Mouse (Mus musculus) thymus, postnatal 36 days (tissue): ENCODE measurements at regions not wholly inside any gene's neighbourhood (a gene's known extent, or its start where the extent isn't known, plus 50 kb on each side); places are given as distances from the start of the nearest gene placed in this dataset.

ENCODE experiments used
- DNase-seq, 2 experiments: peaks; one replicate each; pipeline ENCODE4 v3.0.0; 2022; ENCODE audit warnings: mixed read lengths in 2 of 2

GRCm38 (mm10) chr3:148762541-148763225 is 227.7 kb downstream of the Adgrl2 start:
- peak; percentile 20 to 31 for DNase-seq

DNA sequence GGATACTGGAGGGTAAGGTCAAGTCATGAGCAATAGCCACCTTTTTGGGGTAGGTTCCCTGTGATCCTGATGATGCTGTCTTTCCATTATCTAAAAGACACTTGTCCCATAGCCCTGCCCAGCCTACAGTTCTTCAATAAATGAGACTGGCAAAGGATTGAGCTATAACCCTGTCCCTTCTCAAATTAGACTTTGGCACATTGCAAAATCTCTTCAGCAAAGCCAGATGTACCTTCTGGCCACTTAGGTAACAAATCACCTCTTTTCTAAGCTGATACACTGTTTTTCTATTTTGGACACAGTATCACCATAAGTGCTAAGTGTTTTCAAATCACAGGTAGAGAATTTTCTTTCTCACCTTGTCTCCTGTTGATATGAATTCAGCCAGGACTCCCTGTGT is 228.8 kb downstream of the Adgrl2 start:
- no peak for DNase-seq

DNA sequence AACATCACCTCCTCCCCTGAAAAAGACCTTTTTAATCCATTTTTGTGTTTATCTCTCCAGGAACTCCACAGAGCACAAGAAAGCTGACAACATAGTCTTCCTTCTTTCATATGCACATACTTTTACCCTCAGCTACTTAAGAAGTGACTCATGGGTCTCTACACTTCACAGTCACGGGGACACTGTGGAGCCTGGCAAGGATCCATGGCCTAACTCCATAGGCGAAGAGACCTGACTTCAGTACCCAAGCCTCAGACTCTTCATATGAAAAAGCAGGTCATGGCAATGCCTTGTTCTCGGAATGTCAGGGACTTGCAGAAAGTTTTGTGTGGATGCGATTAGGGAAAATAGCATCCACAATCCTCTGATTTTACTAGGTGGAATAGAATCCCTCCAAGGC is 230.9 kb downstream of the Adgrl2 start:
- DNase-seq: no peak

DNA sequence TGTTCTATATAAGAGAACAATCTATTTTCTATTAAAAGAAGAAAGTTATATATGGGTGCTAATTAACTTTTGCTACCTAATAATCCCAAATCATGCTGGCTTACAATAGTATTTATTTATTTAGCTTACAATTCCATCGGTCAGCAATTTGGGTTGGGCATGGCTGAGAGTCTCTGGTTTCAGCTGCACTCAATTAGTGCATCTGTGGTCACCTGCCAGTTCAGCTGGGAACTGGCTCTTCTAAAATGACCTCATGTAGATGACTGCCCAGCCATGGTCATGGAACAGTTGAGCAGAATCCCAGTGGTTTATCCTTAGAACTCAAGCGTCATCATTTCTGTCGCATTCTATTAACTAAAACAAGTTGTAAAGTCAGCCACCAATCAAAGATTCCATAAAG is 244.1 kb downstream of the Adgrl2 start:
- DNase-seq: no peak

DNA sequence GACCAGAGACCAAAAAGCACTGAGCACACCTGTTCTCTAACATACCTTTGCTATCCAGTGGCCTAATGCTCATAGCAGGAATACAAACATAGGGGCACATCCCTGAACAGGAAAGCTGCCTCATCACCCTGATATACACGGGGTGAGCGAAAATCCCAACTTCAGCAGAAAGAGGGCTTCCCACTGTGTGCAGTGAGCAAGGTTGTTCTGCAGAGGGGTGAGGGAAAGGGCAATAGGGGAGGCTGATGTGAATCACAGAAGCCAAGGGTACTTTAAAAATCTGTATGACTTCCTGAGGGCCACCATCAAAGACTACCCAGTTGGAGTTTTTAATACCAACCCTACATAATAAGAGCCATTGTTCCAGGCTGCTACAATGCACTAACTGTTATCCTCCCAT is 245.7 kb downstream of the Adgrl2 start:
- DNase-seq: no peak

- DNase-seq: no peak
These were observed 256.1 kb downstream of the Adgrl2 start for GRCm38 (mm10) chr3:148734194-148734749.

DNA sequence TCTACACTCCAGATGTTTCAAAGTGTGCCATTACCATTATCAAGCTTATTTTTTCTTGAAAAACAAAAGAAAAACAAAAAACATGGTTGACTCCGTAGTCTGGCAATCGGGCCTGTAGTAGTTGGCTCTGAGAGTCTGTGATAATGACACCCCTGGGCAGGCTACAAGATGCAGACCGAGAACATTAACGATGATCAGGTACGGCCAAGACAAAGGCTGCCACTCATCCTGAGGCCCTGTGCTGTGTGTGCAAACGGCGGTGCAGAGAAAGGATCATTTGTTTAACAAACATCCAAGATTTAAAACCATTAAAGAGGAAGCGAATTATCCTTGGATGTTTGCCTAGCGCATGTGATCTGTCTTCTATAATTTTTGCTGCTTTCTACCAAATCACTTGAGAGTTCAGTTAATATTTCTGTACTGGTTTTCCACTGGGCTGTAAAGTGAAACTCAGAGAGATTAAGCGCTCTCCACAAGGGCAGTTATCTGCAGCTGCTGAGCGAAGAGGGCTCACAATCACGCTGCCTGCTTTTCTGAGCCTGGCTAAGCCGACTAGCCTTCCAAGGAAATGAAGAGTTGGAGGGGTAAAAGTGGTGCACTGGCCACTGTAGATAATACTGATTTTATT is 257.0 kb downstream of the Adgrl2 start:
- no peak for DNase-seq

DNA sequence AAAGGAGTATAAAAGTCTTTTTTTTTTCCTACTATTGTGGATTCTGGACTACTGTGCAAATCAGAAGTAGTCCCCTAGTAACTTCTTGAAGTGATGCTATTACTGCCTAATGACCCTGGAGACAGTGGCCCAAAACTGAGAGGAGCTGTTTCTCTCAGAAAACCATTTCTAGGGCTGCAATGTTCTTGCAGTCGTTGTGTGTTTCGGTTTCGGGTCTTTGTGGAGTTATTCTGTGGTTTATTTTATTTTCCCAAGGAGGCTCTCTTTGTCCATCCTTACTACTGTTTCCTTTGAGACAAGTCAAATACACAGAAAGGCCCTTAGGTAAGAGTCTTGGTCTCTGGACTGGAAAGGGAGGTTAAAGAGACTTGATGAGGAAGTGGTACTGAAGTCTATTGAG is 258.9 kb downstream of the Adgrl2 start:
- DNase-seq: no peak

DNA sequence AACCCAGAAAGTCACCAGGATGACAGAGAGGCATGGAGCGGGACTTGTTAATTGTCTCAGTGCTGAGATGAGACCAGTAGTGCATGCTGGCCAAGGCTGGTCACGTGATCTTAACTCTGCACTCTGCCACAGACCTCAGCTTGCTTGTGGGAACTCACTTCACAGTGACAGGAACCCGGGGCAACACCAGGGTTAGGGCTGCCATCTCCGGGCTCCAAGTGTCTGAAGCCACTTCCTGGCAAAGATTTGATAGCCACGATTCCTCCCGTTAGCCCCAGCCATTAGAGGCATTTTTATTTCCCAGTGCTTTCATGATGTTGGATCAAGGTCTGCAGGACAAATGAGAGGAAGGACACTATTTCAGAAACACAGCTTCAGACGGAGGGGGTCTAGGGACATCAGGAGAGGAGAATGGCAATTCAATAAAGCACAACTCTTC is 261.1 kb downstream of the Adgrl2 start:
- DNase-seq: peak; percentile 6 to 14

- DNase-seq: no peak
These were observed 261.7 kb downstream of the Adgrl2 start for GRCm38 (mm10) chr3:148728513-148729241.

GRCm38 (mm10) chr3:148726596-148727331 is 263.6 kb downstream of the Adgrl2 start:
- no peak for DNase-seq

- no peak for DNase-seq
These were observed 293.8 kb downstream of the Adgrl2 start for GRCm38 (mm10) chr3:148696555-148696954.

DNA sequence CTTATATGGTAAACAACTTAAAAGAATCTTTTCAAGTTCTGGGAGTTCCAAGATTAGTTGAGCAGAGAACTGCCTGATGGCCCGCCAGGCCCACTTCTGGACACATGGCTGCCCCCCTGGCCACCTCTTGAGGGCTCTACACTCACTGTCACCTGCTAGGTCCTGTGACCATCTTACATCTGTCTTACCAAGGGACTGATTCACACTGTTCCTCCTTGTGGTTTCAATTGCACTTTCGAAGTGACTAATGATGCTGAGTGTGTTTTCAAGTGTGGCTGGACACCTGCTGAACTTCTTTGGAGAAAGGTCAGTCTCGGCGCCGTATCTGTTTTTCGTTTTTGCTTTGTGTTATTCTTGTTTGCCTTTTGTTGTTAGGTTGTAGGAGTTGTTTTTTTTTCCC is 294.9 kb downstream of the Adgrl2 start:
- no peak for DNase-seq

DNA sequence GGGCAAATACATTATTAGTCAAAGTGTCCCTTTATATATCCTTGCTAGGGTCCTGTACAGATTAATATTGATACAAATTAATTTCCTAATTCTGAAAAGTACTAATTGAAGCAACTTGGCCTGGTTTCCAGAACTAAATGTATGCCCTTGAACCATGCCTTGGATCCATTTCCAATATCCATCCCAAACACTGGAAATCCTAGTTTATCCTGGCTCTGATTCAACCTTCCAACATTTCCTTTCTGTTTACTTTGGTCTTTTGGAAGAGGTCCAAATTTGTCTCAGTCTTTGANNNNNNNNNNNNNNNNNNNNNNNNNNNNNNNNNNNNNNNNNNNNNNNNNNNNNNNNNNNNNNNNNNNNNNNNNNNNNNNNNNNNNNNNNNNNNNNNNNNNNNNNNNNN is 307.2 kb downstream of the Adgrl2 start:
- DNase-seq: no peak

GRCm38 (mm10) chr3:148682445-148682994 is 307.8 kb downstream of the Adgrl2 start:
- DNase-seq: no peak

DNA sequence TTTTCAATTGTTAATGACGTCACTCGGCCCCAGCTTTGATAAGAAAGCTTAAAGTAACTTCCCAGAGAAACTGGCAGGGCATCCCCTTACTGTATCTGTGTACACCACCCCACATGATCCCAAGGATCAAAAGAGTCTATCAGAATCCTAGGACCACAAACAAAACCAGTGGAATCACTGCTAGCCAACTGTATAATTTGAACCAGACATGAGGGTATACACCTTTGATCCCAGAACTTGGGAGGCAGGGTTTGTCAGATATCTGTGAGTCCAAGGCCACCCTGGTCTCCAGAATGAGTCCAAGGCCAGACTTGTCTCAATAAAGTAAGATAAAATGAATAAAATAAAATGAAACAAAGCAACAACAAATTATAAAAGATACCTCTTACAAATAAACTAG is 309.2 kb downstream of the Adgrl2 start:
- no peak for DNase-seq

DNA sequence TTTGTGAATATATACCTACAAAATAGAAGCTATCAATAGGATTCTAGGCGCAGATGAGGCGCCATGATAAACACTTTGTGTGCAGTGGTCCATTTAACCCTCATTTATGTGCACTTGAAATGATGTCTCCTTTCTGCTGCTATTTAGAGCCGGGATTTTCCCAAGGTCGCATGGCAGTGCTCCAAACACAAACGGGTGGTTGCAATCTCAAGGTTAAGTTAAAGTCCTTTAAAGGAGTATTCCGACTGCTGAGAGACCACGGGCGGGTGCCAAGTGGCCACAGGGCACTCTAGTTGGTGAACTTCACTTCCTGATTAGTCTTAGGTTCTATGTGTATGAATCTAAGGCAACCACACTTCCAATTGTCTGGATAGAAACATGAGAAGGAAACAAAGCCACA is 309.6 kb downstream of the Adgrl2 start:
- no peak for DNase-seq

DNA sequence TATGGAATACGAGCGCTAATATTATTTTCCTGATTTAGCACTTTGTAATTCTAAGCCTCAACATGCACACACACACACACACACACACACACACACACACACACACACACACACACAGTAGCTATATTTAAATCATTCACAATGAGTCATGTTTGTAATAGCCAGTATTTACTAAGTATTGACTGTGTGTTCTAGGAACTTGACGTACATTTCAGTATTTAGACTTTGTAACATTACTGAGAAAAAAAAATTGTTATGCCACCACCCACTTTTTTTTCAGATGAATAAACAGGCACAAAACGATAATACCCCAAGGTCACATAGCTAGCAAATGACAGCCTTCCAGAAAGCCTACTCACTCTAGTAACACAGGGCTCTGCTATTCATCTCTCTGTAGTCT is 310.3 kb downstream of the Adgrl2 start:
- no peak for DNase-seq

DNA sequence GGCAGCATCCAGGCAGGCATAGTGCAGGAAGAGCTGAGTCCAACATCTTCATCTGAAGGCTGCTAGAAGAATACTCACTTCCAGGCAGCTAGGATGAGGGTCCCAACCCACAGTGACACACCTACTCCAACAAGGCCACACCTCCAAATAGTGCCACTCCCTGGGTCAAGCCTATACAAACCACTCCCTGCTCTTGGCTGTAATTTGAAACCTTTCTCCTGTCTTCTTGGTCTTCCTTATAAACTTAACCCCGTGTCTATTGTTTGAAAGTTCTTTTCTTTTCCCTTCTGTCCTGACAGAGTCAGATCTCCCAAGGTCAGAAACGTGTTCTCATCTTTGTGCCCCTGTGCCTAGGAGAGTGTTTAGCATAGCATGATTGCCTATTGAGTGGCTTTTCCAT is 311.2 kb downstream of the Adgrl2 start:
- DNase-seq: no peak

DNA sequence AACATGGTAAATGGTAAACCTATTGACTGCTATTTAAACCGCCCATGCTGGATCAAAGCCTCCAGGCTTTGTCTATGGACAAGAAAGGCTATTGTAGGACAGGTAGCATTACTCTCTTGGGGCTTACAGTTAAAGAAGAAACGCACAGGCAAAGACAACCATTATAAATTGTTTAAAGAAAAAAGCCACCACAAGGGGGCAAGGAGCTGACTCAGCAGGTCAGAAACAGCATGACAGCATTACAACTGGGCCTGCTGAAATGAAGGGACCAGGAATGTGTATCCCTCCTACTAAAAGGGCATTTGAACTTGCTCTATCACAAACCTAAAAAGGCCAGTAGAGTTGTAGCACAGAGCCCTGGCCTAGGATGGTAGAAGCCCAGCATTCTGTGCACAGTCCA is 314.3 kb downstream of the Adgrl2 start:
- no peak for DNase-seq

DNA sequence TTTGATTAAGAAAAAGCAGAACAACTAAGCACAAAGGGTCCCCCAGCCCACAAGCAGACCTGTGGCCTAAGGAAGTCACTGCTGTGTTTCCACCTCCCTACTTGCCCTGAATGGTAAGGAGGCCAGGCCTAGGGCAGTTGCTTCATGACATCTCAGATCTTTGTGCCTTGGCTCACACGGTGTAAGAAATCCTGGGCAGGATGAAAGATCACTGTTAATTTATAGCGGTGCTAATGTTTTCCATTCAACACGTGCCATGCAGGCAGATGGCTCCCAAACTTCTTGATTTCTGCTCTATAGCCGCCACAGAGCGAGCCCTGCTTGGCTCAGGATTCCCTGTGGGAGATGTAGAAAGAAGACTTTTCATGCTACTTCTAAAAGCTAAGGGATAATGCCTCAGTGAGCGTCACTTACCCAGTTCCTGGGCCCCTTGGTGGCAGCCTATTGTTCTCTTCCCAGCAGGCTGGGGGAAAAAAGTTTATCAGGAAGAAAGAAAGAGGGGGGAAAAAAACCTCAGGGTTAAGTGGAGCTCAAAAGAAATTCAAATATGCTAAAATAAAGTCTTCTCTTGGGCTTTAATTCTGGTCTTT is 327.4 kb downstream of the Adgrl2 start:
- no peak for DNase-seq

- no peak for DNase-seq
These were observed 331.3 kb downstream of the Adgrl2 start for GRCm38 (mm10) chr3:148659024-148659423.
